Mouse (Mus musculus): ENCODE results near the gene Tmem208.

The Tmem208 gene

DNA sequence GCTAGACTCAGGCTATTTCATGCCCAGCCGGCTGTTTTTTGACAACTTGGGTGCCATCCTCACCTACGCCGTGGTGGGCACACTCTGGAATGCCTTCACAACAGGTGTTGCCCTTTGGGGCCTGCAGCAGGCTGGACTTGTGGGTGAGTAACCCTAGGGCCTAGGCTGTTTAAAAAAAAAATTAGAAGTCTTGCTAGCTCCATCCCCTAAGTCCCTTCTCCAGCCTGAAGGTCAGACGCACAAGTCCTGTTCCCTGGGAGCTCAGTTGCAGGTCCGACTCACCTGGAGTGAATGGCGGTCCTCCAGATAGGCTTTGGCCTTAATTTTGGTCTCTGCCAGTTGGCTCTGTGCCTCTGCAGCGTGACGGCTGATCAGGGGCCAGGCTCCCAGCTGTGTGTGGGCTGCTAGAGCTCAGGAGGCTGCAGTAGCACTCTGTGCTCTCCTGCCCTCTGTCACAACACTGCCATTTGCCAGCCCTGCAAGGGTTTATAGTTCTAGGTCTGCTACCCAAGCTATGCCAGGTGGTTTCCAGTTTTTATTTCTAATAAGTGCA is 27.5 kb downstream of the Tmem208 start:
- no peak for DNase-seq (ENCODE audit: low read depth, low spot score)

DNA sequence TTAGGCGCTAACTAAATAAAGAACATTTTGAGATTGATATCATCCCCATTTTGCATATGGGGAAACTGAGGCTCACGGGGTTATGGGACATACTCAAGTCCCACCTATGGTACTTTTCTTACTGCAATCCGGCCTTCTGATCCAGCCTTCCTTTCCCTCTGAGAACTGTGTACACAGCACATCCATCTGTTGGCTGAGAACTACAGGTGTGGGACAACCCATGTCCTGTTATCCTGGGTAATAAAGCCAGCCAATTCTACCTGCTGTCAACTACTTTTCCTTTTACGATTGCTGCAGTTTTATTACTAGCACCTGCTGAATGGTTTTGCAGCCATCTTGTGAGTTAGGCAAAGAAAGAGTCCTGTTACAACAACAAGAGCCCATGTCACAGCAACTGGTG is 28.4 kb downstream of the Tmem208 start:
- DNase-seq (ENCODE audit: low read depth, low spot score), result no peak

DNA sequence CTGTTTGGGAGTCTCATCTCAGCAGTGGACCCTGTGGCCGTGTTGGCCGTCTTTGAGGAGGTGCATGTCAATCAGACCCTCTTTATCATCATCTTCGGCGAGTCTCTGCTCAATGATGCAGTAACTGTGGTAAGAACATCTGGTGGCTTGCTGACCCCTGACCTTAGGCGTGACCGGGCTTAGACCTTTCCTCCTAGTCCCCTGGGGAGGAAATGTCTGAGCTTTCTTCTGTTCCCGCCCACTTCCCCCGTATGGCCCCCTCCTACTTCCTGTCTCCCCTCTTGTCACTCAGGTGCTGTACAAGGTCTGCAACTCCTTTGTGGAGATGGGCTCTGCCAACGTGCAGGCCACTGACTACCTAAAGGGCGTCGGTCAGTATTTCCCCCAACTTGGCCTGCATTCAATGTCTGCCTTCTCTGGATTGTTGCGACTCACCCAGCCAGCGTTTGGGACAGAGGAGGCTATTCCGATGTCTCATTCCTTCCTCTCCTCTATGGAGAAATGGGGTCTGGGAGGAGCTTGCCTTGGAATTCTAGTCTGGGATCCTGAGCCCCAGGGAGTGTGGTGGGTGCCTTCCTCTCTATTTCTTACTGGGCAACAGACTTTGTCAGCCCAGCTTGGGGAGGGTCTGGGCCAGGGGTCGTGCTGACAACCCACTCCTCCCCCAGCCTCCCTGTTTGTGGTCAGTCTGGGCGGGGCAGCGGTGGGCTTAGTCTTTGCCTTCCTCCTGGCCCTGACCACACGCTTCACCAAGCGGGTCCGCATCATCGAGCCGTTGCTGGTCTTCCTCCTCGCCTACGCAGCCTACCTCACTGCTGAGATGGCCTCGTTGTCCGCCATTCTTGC is 29.2 kb downstream of the Tmem208 start:
- peak; percentile 53 for DNase-seq (ENCODE audit: low read depth, low spot score)

DNA sequence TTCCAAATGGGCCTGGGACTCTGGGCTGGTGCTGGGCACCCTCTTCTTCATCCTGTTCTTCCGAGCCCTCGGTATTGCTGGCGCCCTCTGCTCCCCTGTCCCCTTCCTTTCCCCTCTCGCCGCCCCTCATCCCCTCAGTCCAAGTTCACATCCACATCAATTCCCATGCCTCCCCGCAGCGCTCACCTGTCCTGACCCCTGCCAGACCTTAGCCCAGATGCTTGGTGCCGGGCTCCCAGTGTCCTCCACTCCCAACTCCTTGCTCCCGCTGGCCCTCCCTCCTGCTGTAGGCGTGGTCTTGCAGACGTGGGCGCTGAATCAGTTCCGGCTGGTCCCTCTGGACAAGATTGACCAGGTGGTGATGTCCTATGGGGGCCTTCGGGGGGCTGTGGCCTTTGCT is 30.5 kb downstream of the Tmem208 start:
- DNase-seq (ENCODE audit: low read depth, low spot score), result no peak

DNA sequence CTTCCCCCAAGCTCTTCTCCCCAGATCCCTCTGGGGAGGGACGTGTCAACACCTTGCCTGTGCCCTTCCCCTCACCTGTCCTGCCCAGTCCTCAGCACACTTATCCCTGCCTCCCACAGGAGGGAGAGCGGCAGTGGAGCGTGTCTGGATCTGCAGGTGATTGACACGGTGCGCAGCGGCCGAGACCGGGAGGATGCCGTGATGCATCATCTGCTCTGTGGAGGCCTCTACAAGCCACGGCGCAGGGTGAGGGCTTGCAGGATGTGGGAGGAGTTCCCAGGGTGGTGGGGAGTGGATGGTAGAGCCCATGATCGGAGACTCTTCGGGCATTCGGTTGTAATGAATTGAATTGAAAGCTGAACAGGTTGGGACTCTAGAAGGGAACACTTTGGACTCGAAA is 33.1 kb downstream of the Tmem208 start:
- DNase-seq (ENCODE audit: low read depth, low spot score), result no peak

DNA sequence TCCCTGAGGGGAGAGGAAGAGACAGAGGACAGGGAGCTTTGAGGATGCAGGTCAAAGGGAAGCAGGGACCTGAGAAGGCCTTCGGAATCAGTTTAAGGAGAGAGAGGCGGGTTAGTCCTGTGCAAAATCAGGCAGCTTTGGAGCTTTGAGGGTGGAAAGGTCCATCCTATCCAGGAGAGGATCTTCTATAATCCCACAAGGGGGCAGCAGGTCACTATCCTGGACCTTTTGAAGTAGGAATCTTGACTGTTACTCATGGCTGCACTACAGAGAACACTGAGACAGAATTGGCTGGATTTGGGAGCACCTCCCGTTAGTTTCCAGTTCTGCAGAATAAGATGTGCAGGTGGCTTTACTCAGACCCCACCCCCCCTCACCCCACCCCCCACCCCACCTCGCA is 33.5 kb downstream of the Tmem208 start:
- DNase-seq (ENCODE audit: low read depth, low spot score), result peak; percentile 55

DNA sequence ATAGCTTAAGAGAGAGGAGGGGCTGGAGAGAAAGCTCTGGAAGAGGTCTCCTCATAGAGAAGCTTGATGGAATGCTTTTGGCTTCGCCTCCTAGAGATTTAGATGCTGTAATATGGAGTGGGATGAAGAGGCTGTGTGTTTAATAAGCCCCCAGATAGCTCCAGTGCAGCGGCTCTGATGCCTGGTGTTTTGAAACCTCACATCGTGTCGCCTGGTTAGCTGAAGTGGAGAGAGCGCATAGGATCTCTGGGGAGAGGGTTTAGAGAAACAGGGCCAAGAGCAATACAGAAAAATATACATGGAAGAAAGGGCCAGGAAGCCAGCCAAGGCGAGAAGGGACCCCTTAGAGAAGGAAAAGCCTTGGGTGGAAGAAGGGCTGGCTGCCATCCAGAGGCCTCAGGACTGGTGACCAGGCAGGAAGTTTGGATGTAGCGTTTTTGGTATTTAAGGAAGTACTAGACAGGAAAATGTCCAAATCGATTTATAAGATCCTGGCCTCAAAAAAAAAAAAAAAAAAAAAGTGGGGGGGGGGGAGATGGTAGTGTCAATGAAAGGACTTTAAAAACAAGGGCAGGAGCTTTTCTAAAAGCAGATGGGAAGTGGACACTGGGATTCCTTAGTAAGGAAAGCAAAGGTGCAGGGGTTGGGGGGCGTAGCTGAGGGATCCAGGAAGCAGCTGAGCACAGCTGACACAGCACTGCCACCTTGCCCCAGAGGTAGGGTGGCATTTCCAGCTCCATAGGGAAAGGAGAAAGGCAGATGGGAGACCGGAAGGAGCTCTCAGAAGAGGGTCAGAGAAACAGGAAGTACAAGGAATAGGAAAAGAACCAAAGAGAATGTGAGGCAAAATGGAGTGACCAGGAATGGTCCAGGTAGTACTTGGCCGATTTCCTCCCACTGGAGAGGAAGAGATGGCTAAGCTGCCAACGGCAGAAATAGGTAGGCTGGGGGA is 35.9 kb downstream of the Tmem208 start:
- no peak for DNase-seq (ENCODE audit: low read depth, low spot score)

DNA sequence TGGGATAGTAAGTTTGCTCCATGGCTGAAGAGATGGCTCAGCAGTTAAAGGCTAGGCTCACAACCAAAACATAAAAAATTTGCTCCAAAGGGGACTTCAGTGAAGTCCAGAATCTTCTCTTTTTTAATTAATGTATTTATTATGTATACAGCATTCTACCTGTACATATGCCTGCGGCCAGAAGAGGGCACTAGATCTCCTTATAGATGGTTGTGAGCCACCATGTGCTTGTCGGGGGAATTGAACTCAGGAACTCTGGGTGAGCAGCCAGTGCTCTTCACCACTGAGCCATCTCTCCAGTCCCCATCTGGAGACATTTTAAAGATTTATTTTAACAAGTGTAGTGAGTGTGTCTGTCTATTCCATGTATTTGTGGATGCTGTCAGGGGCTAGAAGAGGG is 41.0 kb downstream of the Tmem208 start:
- peak; percentile 67 for DNase-seq (ENCODE audit: low read depth, low spot score)

DNA sequence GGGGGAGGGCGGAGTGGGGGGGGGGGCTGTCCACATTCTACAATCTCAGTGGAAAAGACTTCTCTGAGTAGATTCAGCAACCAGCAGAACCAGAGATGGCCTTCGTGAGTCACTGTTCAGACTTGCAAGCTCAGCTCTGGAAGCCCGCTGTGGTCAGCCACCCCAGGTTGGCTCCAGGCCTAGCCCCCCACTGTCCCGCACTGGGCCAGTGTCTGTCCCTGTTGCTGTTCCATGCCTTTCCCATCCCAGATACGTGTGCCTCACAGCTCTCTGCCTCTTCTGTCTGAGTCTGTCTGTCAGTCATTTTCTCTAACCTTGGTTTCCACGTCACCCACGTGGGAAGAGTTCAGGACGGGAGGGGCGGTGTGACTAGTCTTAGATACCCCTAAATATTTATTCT is 46.3 kb downstream of the Tmem208 start:
- no peak for DNase-seq (ENCODE audit: low read depth, low spot score)

DNA sequence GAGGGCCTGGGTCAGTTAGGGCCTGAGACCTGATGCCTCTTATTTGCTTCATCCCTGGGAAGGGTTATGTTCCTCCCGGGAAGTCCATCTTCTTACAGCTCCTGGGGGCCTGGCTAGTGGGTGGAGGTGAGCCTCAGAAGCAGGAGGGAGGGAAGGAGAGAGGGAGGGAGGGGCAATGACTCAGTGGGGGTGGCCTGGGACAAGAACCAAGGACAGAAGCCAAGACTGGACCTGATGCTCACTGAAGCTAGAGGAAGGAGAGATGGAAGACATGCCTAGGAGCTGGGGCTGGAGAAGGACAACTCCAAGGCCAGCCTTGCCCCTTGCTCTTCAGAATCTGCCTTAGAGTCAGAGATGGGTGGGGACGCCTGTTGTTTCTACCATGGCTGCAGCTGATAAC is 46.9 kb downstream of the Tmem208 start, which contains the start of gene Plekhg4:
Gene Plekhg4 (plus strand): TSS at position 243 of the 400 bp plus-strand sequence.
- DNase-seq (ENCODE audit: low read depth, low spot score), result no peak

DNA sequence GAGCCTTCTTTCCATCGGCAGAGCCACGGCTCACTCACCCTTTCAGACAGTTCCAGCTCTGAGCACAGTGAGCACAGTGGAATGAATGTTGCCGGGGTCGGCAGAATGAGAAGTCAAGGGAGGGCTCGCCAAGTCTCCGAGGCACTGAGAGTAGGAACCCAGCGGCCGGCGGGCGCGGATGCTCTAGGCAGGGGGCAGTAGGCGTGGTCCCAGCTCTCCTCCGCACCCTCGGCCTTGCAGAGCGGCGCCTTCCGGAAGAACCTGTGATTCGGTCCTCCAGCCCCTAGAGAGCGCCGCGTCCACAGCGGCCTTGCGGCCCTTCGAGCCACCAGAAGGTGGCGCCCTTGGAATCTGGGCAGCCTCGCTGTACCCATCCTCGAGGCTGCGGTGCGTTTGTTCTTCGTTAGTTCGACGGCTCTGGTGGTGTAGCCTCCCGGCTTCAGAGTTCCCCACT is 48.4 kb downstream of the Tmem208 start:
- peak; percentile 96 for DNase-seq (ENCODE audit: low read depth, low spot score)

DNA sequence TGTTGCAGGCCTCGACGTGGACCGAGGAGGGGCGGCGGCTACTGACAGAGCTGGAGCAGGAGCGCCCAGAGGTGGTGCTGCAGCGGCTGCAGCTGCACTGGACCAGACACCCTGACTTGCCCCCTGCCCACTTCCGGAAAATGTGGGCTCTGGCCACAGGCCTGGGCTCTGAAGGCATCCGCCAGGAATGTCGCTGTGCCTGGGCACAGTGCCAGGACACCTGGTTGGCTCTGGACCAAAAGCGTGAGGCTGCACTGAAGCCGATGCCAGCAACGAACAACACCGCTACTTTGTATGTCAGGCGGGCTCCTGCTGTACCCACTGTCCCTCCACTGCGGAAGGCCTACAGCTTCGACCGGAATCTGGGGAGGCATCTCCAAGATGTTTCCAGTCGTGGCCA is 52.5 kb downstream of the Tmem208 start:
- DNase-seq (ENCODE audit: low read depth, low spot score), result no peak

DNA sequence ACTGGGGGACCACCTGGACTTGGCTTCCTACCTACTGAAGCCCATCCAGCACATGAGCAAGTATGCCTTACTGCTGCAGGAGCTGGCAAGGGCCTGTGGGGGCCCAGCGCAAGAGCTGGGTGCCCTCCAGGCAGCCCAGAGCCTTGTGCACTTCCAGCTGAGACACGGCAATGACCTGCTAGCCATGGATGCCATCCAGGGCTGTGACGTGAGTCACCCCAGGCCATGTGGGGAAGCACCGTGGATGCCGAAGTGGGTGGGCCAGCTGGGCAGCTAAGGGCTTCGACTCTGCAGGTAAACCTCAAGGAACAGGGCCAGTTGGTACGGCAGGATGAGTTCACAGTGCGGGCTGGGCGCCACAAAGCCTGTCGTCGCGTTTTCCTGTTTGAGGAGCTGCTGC is 54.2 kb downstream of the Tmem208 start:
- no peak for DNase-seq (ENCODE audit: low read depth, low spot score)

DNA sequence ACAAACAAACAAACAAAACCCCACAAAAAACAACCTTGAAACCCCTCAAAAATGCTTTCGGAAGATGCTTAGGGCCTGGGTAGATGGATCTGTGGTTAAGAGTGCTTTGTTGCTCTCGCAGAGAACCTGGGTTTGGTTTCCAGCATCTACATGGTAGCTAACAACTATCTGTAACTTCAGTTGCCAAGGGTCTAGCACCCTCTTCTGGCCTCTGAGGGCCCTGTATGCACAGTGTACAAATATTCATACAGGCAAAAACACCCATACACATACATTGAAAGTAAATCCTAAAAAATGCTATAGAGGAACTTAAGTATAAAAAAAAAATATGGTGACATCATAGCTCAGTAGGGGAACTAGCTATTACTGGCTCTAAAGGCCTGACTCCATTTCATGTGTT is 57.9 kb downstream of the Tmem208 start:
- no peak for DNase-seq (ENCODE audit: low read depth, low spot score)
